Mouse (Mus musculus) lung, embryonic 15.5 days (tissue): ENCODE measurements around the gene Poc1b. TPM values are rescaled to one million over a fixed set of nuclear protein-coding genes. Genes with fewer than 3 reads are reported as not detected.
"Not testable (repeated sequence)": the region's sequence is repeated elsewhere in the genome, so short reads cannot be mapped to it uniquely, and the experiment has no call there.

Experiments used
- ATAC-seq: fragments of 200-750 bp; cut with Nextera tagmentation; 2 replicates; pipeline ENCODE4 v1.8.0; 2017; ENCODE audit warnings: moderate number of reproducible peaks, borderline replicate concordance; ENCODE audit not compliant: low FRiP score, low TSS enrichment; ENCODE audit errors: extremely low read depth
- H3K27ac ChIP-seq: fragments of 300-500 bp; sonication (generic); 2 replicates; pipeline ENCODE4 v1.5.1; 2015; ENCODE audit warnings: moderate library complexity, mild to moderate bottlenecking, inconsistent platforms
- H3K27me3 ChIP-seq: fragments of 300-500 bp; sonication (generic); 2 replicates; pipeline ENCODE4 v1.6.1; 2015; ENCODE audit warnings: inconsistent platforms
- H3K36me3 ChIP-seq: fragments of 300-500 bp; sonication (generic); 2 replicates; pipeline ENCODE4 v1.6.1; 2015; ENCODE audit warnings: inconsistent platforms
- H3K4me1 ChIP-seq: fragments of 300-500 bp; sonication (generic); 2 replicates; pipeline ENCODE4 v1.6.1; 2015; ENCODE audit warnings: inconsistent platforms
- H3K4me2 ChIP-seq: fragments of 300-500 bp; sonication (generic); 2 replicates; pipeline ENCODE4 v1.6.1; 2015; ENCODE audit warnings: inconsistent platforms, mild to moderate bottlenecking, moderate library complexity
- H3K4me3 ChIP-seq: fragments of 300-500 bp; sonication (generic); 2 replicates; pipeline ENCODE4 v1.5.1; 2015; ENCODE audit warnings: mild to moderate bottlenecking, inconsistent platforms
- H3K9ac ChIP-seq: fragments of 300-500 bp; sonication (generic); 2 replicates; pipeline ENCODE4 v1.6.1; 2015; ENCODE audit warnings: inconsistent platforms
- H3K9me3 ChIP-seq: fragments of 300-500 bp; sonication (generic); 2 replicates; pipeline ENCODE4 v1.6.1; 2016; ENCODE audit warnings: inconsistent platforms
- WGBS: fragments of 180-500 bp; shearing (Covaris S2); methylation state at CpG from one replicate; pipeline ENCODE4 v1.1.7; 2015; 5-methylcytosine and 5-hydroxymethylcytosine counted together
- polyA plus RNA-seq: library from polyadenylated mRNA; unstranded; fragments of >200 nt; fragmentation: Nextera tagmentation; extraction: Ambion mirVana; gene quantifications from 2 replicates; pipeline ENCODE4 v1.2.1, GENCODE M21; 2015

Gene Poc1b
- polyA plus RNA-seq, 1 experiment from 2014 or later = 19.1 TPM

DNA sequence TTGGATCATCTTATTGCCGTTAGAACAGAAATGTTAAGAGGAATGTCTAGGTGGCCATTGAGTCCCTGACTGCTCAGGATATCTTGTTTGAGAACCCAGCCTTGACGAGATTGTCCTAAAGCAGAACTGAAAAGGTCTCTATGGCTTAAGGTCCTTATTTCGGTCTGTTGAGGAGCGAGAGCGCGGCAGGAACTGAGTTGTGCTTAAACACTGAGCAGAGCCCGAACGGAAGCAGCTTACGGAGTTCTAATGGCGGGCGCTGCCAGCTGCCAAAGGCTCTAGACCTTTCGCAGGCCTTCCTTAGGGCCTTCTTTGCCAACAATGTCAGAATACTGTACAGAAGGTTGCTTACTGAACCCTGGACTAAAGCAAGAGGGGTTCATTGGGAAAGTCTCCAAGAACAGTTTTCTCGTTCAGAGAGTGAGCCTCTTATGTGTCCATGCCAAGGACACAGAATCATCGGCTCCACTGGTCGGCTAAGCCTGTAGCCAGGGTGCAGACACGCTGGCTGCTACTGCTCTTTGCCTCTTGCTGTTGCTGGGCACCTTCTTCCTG is 26.6 kb downstream of the Poc1b start:
- no peak for ATAC-seq
- H3K27ac ChIP-seq = no peak overlapping the region
- H3K9ac ChIP-seq = no peak overlapping the region
- H3K4me2 ChIP-seq = no peak overlapping the region
- H3K36me3 ChIP-seq = peaks cover 4% of the 10 kb centered on the region; the same call in 1 of the 2 replicates
- WGBS = 92% methylated on average over 16 of the region's 16 CpGs
- no peak overlapping the region for H3K4me3 ChIP-seq
- H3K27me3 ChIP-seq = no peaks in the 10 kb centered on the region
- H3K9me3 ChIP-seq = no peaks in the 10 kb centered on the region
- peaks cover 8% of the 10 kb centered on the region; the same call in 1 of the 2 replicates for H3K4me1 ChIP-seq

DNA sequence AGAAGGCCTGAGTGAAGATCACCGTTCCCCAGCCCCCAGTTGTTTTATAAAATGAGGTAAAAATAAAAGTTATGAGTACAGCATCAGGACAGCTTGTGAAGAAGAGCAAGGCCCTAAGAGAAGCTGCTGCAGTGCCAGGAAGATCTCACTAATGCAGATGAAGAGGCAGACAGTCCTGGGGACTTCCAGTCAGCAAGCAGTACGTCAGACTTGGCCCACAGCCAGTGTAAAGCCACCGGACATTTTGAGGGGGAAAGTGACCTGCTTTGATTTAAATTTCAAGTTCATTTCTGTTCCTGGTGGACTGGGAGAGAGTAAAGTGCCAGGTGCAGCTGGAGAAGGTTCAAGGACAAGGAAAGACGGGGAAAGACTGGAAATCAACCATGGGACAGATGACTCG is 29.5 kb downstream of the Poc1b start:
- 44% methylated on average over 5 of the region's 5 CpGs for WGBS

DNA sequence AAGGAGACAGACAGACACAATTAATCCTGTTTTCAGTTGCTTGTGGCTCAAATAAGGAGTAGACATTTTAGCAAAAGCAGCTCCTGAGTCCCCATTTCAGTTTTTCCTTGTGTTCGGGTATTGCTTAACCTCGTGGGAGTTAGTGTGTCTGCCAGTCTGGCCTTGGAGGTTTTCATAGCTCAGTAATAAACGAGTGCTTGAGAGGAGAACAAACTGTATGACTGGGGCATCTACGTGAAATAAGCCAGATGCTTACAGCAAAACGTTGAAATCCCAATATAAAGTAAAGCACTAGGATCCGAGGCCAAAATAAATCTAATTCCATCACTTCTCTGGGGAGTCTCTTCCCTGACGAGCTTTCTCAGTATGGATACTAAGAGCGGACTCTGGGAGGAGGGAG is 38.8 kb downstream of the Poc1b start:
- Histone ChIP-seq H3K36me3 (no peaks in the 10 kb centered on the region), H3K9me3 (no peaks in the 10 kb centered on the region), H3K9ac (no peak overlapping the region), H3K27me3 (no peaks in the 10 kb centered on the region), H3K4me3 (no peak overlapping the region), H3K4me2 (no peak overlapping the region), H3K27ac (no peak overlapping the region), H3K4me1 (no peaks in the 10 kb centered on the region)
- WGBS = 72% methylated on average over 8 of the region's 8 CpGs
- no peak for ATAC-seq

More for the DNA sequence above, 29.5 kb downstream of the Poc1b start:
- Histone ChIP-seq H3K9me3 (no peaks in the 10 kb centered on the region), H3K9ac (no peak overlapping the region), H3K4me2 (no peak overlapping the region), H3K27me3 (no peaks in the 10 kb centered on the region), H3K4me1 (peaks cover 4% of the 10 kb centered on the region; the same call in 1 of the 2 replicates), H3K4me3 (no peak overlapping the region), H3K27ac (no peak overlapping the region), H3K36me3 (peaks cover 9% of the 10 kb centered on the region; the same call in 1 of the 2 replicates)
- no peak for ATAC-seq

DNA sequence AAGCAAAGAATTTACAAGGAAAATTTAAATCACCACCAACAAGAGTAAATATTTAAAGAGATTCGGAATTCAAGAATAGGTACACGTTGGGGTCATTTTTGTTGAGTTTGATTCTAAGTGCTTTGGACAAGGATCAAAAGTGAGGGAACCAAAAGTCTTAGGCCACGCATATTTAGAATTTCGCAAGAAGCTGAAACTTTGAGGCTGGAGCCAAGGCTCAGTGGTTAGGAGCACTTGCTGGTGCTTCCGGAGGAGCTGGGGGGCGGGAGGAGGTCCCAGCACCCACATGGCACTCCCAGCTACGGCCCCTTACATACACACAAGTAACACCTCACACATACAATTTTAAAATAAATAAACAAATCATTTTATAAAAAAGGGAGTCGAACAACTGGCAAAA is 39.8 kb downstream of the Poc1b start:
- ATAC-seq = no peak
- Histone ChIP-seq H3K4me1 (no peaks in the 10 kb centered on the region), H3K4me3 (no peak overlapping the region), H3K9me3 (no peaks in the 10 kb centered on the region), H3K27ac (no peak overlapping the region), H3K27me3 (no peaks in the 10 kb centered on the region), H3K9ac (no peak overlapping the region), H3K36me3 (no peaks in the 10 kb centered on the region), H3K4me2 (no peak overlapping the region)
- WGBS = 70% methylated on average over 8 of the region's 8 CpGs

GRCm38 (mm10) chr10:99150016-99150415 is 43.2 kb downstream of the Poc1b start:
- no peak for ATAC-seq

GRCm38 (mm10) chr10:99151580-99151979 is 44.7 kb downstream of the Poc1b start:
- H3K27me3 ChIP-seq = no peaks in the 10 kb centered on the region
- H3K4me1 ChIP-seq = no peaks in the 10 kb centered on the region
- no peak for ATAC-seq
- no peak overlapping the region for H3K4me3 ChIP-seq
- no peak overlapping the region for H3K9ac ChIP-seq
- no peaks in the 10 kb centered on the region for H3K9me3 ChIP-seq
- 100% methylated on average over 1 of the region's 1 CpGs for WGBS
- H3K27ac ChIP-seq = no peak overlapping the region
- H3K36me3 ChIP-seq = peaks cover 3% of the 10 kb centered on the region; the same call in 1 of the 2 replicates
- no peak overlapping the region for H3K4me2 ChIP-seq

More at GRCm38 (mm10) chr10:99150016-99150415, 43.2 kb downstream of the Poc1b start:
- H3K4me2 ChIP-seq = no peak overlapping the region
- no peaks in the 10 kb centered on the region for H3K4me1 ChIP-seq
- H3K9ac ChIP-seq = no peak overlapping the region
- no peaks in the 10 kb centered on the region for H3K36me3 ChIP-seq
- no peak overlapping the region for H3K27ac ChIP-seq
- no peaks in the 10 kb centered on the region for H3K9me3 ChIP-seq
- no peak overlapping the region for H3K4me3 ChIP-seq
- H3K27me3 ChIP-seq = no peaks in the 10 kb centered on the region
- 93% methylated on average over 6 of the region's 6 CpGs for WGBS

DNA sequence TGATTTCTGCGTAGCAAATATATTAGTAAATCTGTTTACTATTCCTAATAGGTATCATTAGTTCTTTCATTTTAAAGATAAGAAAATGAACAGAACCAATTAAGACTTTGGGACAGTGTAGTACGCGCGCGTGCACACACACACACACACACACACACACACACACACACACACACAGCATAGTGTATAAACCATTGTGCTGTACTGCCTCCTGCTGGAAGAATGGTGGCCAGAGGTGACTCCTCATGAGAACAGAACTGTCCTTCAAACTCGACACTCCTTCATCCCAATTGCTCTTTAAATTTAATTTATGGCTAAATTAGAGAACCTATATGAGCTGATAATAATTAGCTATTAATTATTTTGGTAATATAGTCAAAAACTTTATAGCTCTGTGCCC is 45.2 kb downstream of the Poc1b start:
- Histone ChIP-seq H3K4me3 (no peak overlapping the region), H3K4me2 (no peak overlapping the region), H3K27me3 (no peaks in the 10 kb centered on the region), H3K9me3 (no peaks in the 10 kb centered on the region), H3K36me3 (peaks cover 3% of the 10 kb centered on the region; the same call in 1 of the 2 replicates), H3K27ac (no peak overlapping the region), H3K9ac (no peak overlapping the region), H3K4me1 (no peaks in the 10 kb centered on the region)
- no peak for ATAC-seq
- WGBS = 89% methylated on average over 6 of the region's 6 CpGs

GRCm38 (mm10) chr10:99154635-99155034 is 47.8 kb downstream of the Poc1b start:
- ATAC-seq = no peak
- Histone ChIP-seq H3K4me1 (no peaks in the 10 kb centered on the region), H3K36me3 (peaks cover 3% of the 10 kb centered on the region; the same call in 1 of the 2 replicates), H3K9ac (no peak overlapping the region), H3K9me3 (no peaks in the 10 kb centered on the region), H3K27ac (no peak overlapping the region), H3K27me3 (no peaks in the 10 kb centered on the region), H3K4me3 (no peak overlapping the region), H3K4me2 (no peak overlapping the region)
- 74% methylated on average over 8 of the region's 8 CpGs for WGBS

DNA sequence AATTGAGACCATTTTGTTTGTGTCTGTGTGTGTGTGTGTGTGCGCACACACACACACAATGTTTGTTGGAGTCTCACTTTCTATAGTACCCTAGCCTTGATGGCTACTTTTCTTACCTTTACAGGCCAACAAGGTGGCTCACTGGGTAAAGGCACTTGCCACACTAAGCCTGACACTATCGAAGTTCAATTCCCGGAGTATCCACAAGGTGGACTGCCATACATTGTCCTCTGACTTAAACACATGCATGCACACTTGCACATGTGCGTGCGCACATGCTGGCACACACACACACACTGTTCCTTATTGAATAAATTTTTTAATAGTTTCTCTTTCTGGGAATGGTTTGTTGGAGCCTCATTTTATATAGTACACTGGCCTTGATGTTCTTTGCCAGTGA is 50.0 kb downstream of the Poc1b start:
- no peak overlapping the region for H3K9ac ChIP-seq
- H3K27me3 ChIP-seq = no peaks in the 10 kb centered on the region
- 93% methylated on average over 5 of the region's 5 CpGs for WGBS
- peaks cover 9% of the 10 kb centered on the region for H3K36me3 ChIP-seq
- no peak overlapping the region for H3K4me3 ChIP-seq
- no peak for ATAC-seq
- H3K4me1 ChIP-seq = no peaks in the 10 kb centered on the region
- H3K4me2 ChIP-seq = no peak overlapping the region
- H3K27ac ChIP-seq = no peak overlapping the region
- H3K9me3 ChIP-seq = no peaks in the 10 kb centered on the region

DNA sequence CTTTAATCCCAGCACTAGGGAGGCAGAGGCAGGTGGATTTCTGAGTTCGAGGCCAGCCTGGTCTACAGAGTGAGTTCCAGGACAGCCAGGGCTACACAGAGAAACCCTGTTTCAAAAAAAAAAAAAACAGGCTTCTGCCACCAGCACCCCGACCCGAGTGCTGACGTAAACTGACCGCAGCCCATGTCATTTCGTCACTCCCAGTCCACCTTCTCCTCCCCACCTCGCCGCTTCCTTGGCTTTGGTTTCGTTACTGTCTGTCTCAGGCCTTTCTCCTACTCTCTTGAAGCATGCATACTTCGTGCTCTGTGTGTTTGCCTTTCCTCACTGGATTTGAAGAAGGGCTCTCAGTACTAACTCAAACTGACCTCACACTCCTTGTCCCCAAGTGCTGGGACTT is 50.9 kb downstream of the Poc1b start:
- 86% methylated on average over 10 of the region's 10 CpGs for WGBS
- not testable (repeated sequence) for H3K9ac ChIP-seq, H3K27me3 ChIP-seq, H3K27ac ChIP-seq, H3K4me1 ChIP-seq, H3K4me3 ChIP-seq, H3K4me2 ChIP-seq, H3K9me3 ChIP-seq, ATAC-seq
- peaks cover 13% of the 10 kb centered on the region for H3K36me3 ChIP-seq

- no peak overlapping the region for H3K27ac ChIP-seq
- no peak overlapping the region for H3K4me3 ChIP-seq
- no peaks in the 10 kb centered on the region for H3K27me3 ChIP-seq
- H3K4me1 ChIP-seq = peaks cover 10% of the 10 kb centered on the region; the same call in 1 of the 2 replicates
- WGBS = 36% methylated on average over 8 of the region's 8 CpGs
- no peaks in the 10 kb centered on the region for H3K9me3 ChIP-seq
- H3K9ac ChIP-seq = no peak overlapping the region
- ATAC-seq = no peak
- H3K4me2 ChIP-seq = no peak overlapping the region
- peaks cover 9% of the 10 kb centered on the region; the same call in 1 of the 2 replicates for H3K36me3 ChIP-seq
Observed at GRCm38 (mm10) chr10:99161987-99162582, 55.2 kb downstream of the Poc1b start.

DNA sequence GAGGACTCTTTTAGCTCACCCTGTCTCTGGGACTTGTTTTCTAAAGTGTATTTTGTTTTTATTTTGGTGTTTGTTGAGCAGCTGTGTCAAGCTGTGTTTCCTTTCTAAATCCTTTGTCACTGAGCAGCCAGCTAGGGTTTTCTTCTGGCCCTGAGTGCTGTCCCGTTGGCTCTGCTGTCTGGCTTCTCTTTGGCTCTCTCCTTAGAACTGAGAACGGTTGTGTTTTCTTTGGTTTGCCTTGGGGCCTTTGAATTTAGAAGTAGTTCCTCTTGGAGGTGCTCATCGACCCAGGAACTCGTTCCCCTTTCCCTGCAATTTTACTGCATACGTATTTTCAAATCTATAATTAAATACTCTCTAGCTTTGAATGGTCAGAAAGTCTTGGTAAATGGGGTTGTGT is 56.2 kb downstream of the Poc1b start:
- Histone ChIP-seq H3K36me3 (peaks cover 9% of the 10 kb centered on the region; the same call in 1 of the 2 replicates), H3K27ac (no peak overlapping the region), H3K4me1 (peaks cover 10% of the 10 kb centered on the region; the same call in 1 of the 2 replicates), H3K9ac (no peak overlapping the region), H3K4me2 (no peak overlapping the region), H3K27me3 (no peaks in the 10 kb centered on the region), H3K4me3 (no peak overlapping the region), H3K9me3 (no peaks in the 10 kb centered on the region)
- ATAC-seq = no peak
- 91% methylated on average over 5 of the region's 5 CpGs for WGBS
